Mouse (Mus musculus) hindbrain, embryonic 11.5 days (tissue): ENCODE data around the gene Zfr2. TPM values are rescaled to one million over a fixed set of nuclear protein-coding genes. Genes with fewer than 3 reads are reported as not detected.

Source experiments
- ATAC-seq: fragments of 200-750 bp; cut with Nextera tagmentation; 2 replicates; pipeline ENCODE4 v1.8.0; 2017; ENCODE audit warnings: mild to moderate bottlenecking, moderate TSS enrichment, moderate library complexity; ENCODE audit not compliant: low FRiP score
- DNase-seq: peaks from one replicate; pipeline ENCODE4 v3.0.0-alpha.2; 2015; ENCODE audit warnings: low spot score
- H3K27ac ChIP-seq: fragments of 300-500 bp; sonication (generic); 2 replicates; pipeline ENCODE4 v1.5.1; 2014; ENCODE audit warnings: mild to moderate bottlenecking, low read depth, low read length
- H3K27me3 ChIP-seq: fragments of 300-500 bp; sonication (generic); 2 replicates; pipeline ENCODE4 v1.6.1; 2014; ENCODE audit warnings: mild to moderate bottlenecking, low read length, moderate library complexity, mixed read lengths; ENCODE audit not compliant: control insufficient read depth, insufficient read depth
- H3K36me3 ChIP-seq: fragments of 300-500 bp; sonication (generic); 2 replicates; pipeline ENCODE4 v1.6.1; 2014; ENCODE audit warnings: mild to moderate bottlenecking, low read length, moderate library complexity, mixed read lengths; ENCODE audit not compliant: control insufficient read depth, insufficient read depth
- H3K4me1 ChIP-seq: fragments of 300-500 bp; sonication (generic); replicated peaks from 2 replicates; pipeline ENCODE4 v1.6.1; 2014; ENCODE audit warnings: low read length, mixed read lengths; ENCODE audit not compliant: control insufficient read depth, insufficient read depth
- H3K4me2 ChIP-seq: fragments of 300-500 bp; sonication (generic); replicated peaks from 2 replicates; pipeline ENCODE4 v1.6.1; 2014; ENCODE audit warnings: mild to moderate bottlenecking, low read depth, low read length
- H3K4me3 ChIP-seq: fragments of 300-500 bp; sonication (generic); 2 replicates; pipeline ENCODE4 v1.5.1; 2014; ENCODE audit warnings: low read depth, low read length
- H3K9ac ChIP-seq: fragments of 300-500 bp; sonication (generic); 2 replicates; pipeline ENCODE4 v1.6.1; 2014; ENCODE audit warnings: low read depth, low read length
- H3K9me3 ChIP-seq: fragments of 300-500 bp; sonication (generic); 2 replicates; pipeline ENCODE4 v1.6.1; 2016; ENCODE audit warnings: low read length; ENCODE audit not compliant: control insufficient read depth
- whole genome bisulfite sequencing: fragments of 180-500 bp; shearing (Covaris S2); extraction: QIAGEN DNeasy Blood & Tissue Kit; methylation state at CpG from one replicate; pipeline ENCODE4 v1.1.7; 2014; 5-methylcytosine and 5-hydroxymethylcytosine counted together
- polyA plus RNA-seq: library from polyadenylated mRNA; unstranded; fragments of >200 nt; fragmentation: Nextera tagmentation; extraction: Ambion mirVana; gene quantifications from 2 replicates; pipeline ENCODE4 v1.2.1, GENCODE M21; 2014

The Zfr2 gene
- polyA plus RNA-seq, 1 experiment from 2014 or later: 3.4 TPM

DNA sequence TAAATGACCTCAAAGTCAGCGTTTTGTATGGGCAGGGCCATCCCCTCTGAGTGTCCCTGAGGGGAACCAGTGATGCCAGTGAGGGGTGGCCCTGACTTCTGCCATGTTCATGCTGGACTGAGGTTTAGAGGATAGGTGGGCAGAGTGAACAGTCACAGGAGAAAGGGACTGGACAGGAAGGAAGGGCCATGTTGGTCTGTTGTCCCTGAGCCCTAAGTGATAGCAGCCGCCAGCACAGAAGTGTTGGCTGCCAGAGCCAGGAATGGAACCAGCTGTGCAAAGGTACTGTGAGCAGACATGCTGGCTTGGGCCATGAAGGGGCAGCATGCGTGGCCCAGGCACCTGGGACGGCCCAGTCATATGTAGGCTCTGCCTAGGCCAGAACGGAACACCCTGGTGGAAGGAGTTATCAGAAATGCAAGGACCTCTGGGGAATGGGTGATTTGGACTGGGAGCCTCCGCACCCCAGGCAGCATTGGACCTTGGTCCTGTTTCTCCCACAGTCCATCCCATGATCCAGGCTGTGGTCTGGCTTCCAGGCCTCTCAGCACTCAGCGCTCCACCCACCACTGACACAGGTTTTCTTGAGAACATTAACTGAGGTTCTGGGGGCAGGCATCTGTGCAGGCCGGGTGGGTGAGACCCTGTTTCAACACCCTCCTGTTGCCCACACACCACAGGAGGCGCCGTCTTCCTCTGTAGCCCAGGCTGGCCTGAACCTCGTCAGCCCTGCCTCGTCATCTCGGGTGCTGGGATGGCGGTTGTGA lies 66.8 kb downstream of the Zfr2 start:
- H3K36me3 ChIP-seq: no peaks in the 10 kb centered on the region
- no peaks in the 10 kb centered on the region for H3K27me3 ChIP-seq
- no peak overlapping the region for H3K4me2 ChIP-seq
- no peaks in the 10 kb centered on the region for H3K9me3 ChIP-seq
- H3K4me3 ChIP-seq: no peak overlapping the region
- 0 out of 2 replicates have a peak overlapping the region, but pooled peaks have one; percentile 7 for H3K9ac ChIP-seq
- 87% methylated on average over 14 of the region's 14 CpGs for WGBS
- DNase-seq: no peak
- ATAC-seq: no peak
- H3K27ac ChIP-seq: no peak overlapping the region
- H3K4me1 ChIP-seq: no peaks in the 10 kb centered on the region; the same call in 1 of the 2 replicates

DNA sequence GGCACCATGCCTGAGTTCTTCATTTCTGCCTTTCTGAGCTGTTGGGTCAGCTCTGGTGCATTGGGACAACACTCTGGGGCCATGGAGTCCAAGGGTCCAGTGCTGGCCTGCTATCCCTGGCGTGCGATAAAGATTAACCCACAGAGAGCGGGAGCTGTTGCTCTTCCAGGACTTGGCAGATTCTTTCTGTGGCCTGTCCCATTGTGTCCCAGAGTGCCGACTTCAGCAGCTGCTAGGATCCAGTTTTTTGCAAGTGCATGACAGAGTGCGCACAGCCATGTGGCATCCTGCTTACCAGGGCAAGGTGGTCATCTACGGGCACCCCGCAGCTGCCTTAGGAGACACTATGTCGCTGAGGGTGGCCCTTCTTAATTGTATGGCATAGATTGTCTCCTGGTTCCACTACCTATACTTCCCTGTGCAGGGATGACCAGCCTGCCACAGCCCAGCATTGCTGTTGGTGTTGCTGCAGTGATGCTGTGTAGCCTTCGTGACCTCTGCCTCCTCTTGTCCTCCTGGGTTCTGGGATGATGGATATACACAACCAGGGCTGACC lies 67.5 kb downstream of the Zfr2 start:
- ATAC-seq (no peak), DNase-seq (no peak)
- H3K27me3 ChIP-seq: no peaks in the 10 kb centered on the region
- H3K4me3 ChIP-seq: no peak overlapping the region
- WGBS: 76% methylated on average over 9 of the region's 9 CpGs
- no peak overlapping the region for H3K27ac ChIP-seq
- H3K36me3 ChIP-seq: no peaks in the 10 kb centered on the region
- no peak overlapping the region for H3K9ac ChIP-seq
- no peaks in the 10 kb centered on the region for H3K9me3 ChIP-seq
- no peaks in the 10 kb centered on the region; the same call in 1 of the 2 replicates for H3K4me1 ChIP-seq
- H3K4me2 ChIP-seq: no peak overlapping the region

DNA sequence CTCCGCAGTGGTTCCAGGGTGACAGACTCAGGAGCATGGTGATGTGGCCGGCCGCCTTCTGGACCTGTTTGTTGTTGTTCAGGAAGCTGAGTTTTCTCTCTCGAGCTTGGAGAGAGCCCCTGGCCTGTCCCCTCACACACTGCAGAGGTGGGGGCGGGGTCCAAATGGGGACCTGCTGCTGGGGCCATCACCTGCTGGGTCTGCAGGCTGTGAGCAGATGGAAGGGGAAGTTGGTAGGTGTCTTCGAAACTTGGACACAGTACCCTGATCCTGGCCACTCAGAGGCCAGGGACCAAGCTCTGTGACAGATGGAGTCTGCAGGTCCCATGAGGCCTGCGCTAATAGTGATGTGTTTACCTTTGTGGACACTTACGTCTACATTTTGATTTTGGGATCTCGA lies 68.4 kb downstream of the Zfr2 start:
- Histone ChIP-seq H3K27ac (no peak overlapping the region), H3K4me2 (no peak overlapping the region), H3K9ac (no peak overlapping the region), H3K4me3 (no peak overlapping the region), H3K9me3 (no peaks in the 10 kb centered on the region), H3K27me3 (no peaks in the 10 kb centered on the region), H3K36me3 (no peaks in the 10 kb centered on the region), H3K4me1 (no peaks in the 10 kb centered on the region; the same call in 1 of the 2 replicates)
- ATAC-seq (no peak), DNase-seq (no peak)
- 80% methylated on average over 9 of the region's 9 CpGs for WGBS

Other genes with a start within 250 kb of the Zfr2 start
- gene Gng7, start 218.2 kb upstream of the Zfr2 start, polyA plus RNA-seq: 6.6 and 7.2 TPM in 2 replicates
- gene Diras1, start 207.5 kb upstream of the Zfr2 start, polyA plus RNA-seq: 3.4 and 5.8 TPM in 2 replicates
- 9.2 and 11.0 TPM in 2 replicates for gene Slc39a3, start 195.7 kb upstream of the Zfr2 start, polyA plus RNA-seq
- gene Sgta, start 173.0 kb upstream of the Zfr2 start, polyA plus RNA-seq: 200 and 210 TPM in 2 replicates
- 44.1 and 46.4 TPM in 2 replicates for gene Thop1, start 163.1 kb upstream of the Zfr2 start, polyA plus RNA-seq
- gene Creb3l3, start 134.3 kb upstream of the Zfr2 start, polyA plus RNA-seq: 0.23 and 0.49 TPM in 2 replicates
- 201 and 203 TPM in 2 replicates for gene Map2k2, start 127.2 kb upstream of the Zfr2 start, polyA plus RNA-seq
- gene Zbtb7a, start 97.9 kb upstream of the Zfr2 start, polyA plus RNA-seq: 6.6 and 7.9 TPM in 2 replicates
- gene Pias4, start 65.2 kb upstream of the Zfr2 start, polyA plus RNA-seq: 52.7 and 54.1 TPM in 2 replicates
- 380 and 413 TPM in 2 replicates for gene Eef2, start 56.5 kb upstream of the Zfr2 start, polyA plus RNA-seq
- gene Dapk3, start 50.1 kb upstream of the Zfr2 start, polyA plus RNA-seq: 49.9 and 53.3 TPM in 2 replicates
- not detected in 2 replicates for gene 4930442H23Rik, start 49.3 kb upstream of the Zfr2 start, polyA plus RNA-seq
- 0.08 TPM in 1 of 2 replicates, not detected in the other for gene Nmrk2, start 31.1 kb upstream of the Zfr2 start, polyA plus RNA-seq
- gene Atcay, start 2.3 kb upstream of the Zfr2 start, polyA plus RNA-seq: 22.8 and 23.8 TPM in 2 replicates
- 3.1 and 3.3 TPM in 2 replicates for gene Matk, start 19.8 kb downstream of the Zfr2 start, polyA plus RNA-seq
- 179 and 182 TPM in 2 replicates for gene Mrpl54, start 33.8 kb downstream of the Zfr2 start, polyA plus RNA-seq
- 32.1 and 33.5 TPM in 2 replicates for gene Apba3, start 33.8 kb downstream of the Zfr2 start, polyA plus RNA-seq
- gene Tjp3, start 58.4 kb downstream of the Zfr2 start, polyA plus RNA-seq: 3.8 and 3.9 TPM in 2 replicates
- gene Pip5k1c, start 59.8 kb downstream of the Zfr2 start, polyA plus RNA-seq: 46.3 and 47.0 TPM in 2 replicates
- 26.0 and 28.9 TPM in 2 replicates for gene Cactin, start 87.9 kb downstream of the Zfr2 start, polyA plus RNA-seq
- gene Tbxa2r, start 95.6 kb downstream of the Zfr2 start, polyA plus RNA-seq: 2.3 TPM in 2 replicates
- gene Gipc3, start 110.1 kb downstream of the Zfr2 start, polyA plus RNA-seq: not detected in 2 replicates
- gene Hmg20b, start 117.3 kb downstream of the Zfr2 start, polyA plus RNA-seq: 90.2 and 100 TPM in 2 replicates
- 3.9 and 4.6 TPM in 2 replicates for gene Mfsd12, start 124.3 kb downstream of the Zfr2 start, polyA plus RNA-seq
- gene 4930404N11Rik, start 132.7 kb downstream of the Zfr2 start, polyA plus RNA-seq: 0.47 TPM in 1 of 2 replicates, not detected in the other
- gene Fzr1, start 145.4 kb downstream of the Zfr2 start, polyA plus RNA-seq: 83.0 and 92.1 TPM in 2 replicates
- gene Dohh, start 151.3 kb downstream of the Zfr2 start, polyA plus RNA-seq: 44.8 and 52.6 TPM in 2 replicates
- gene Gm48551, start 151.3 kb downstream of the Zfr2 start, polyA plus RNA-seq: 2.2 and 3.2 TPM in 2 replicates
- 0.49 and 1.0 TPM in 2 replicates for gene Gm48552, start 155.8 kb downstream of the Zfr2 start, polyA plus RNA-seq
- gene Smim24, start 159.9 kb downstream of the Zfr2 start, polyA plus RNA-seq: 2.7 and 4.1 TPM in 2 replicates
- 10.9 and 11.9 TPM in 2 replicates for gene Nfic, start 222.5 kb downstream of the Zfr2 start, polyA plus RNA-seq
- gene Celf5, start 249.6 kb downstream of the Zfr2 start, polyA plus RNA-seq: 12.7 and 13.7 TPM in 2 replicates